Mouse (Mus musculus) thymus, adult 18-20 months (tissue): ENCODE measurements around the gene Ctcfl.

ENCODE experiments used
- DNase-seq, 2 experiments: peaks; one replicate each; pipeline ENCODE4 v3.0.0; 2022; ENCODE audit warnings: mixed read lengths in 2 of 2

The Ctcfl gene

DNA sequence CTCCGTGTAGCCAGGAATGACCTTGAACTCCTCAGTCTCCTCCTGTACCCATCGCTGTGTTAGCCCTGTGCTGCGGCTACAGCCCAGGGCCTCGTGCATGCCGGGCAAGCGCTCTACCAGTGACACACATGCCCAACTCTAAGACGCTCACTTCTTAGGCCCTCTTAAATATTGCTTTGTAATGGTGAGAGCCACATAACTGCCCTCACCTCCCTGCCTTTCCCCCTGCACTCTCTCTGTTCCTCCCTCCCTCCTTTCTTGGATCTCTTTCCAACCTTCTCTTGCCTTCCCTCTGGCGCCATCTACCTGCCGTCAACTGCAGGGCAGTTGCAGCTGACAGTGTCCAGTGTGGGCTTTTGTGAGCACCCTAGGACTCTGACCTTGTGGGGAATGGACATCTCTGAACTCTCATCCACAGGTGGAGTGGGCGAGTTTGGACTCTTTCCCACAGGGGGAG lies 38.5 kb downstream of the Ctcfl start:
- DNase-seq, result peak in 1 of 2 experiments; percentile 77

- no peak for DNase-seq
Measured at GRCm38 (mm10) chr2:173079766-173080549, 39.4 kb downstream of the Ctcfl start.

GRCm38 (mm10) chr2:173076921-173077320 lies 42.4 kb downstream of the Ctcfl start:
- no peak for DNase-seq

DNA sequence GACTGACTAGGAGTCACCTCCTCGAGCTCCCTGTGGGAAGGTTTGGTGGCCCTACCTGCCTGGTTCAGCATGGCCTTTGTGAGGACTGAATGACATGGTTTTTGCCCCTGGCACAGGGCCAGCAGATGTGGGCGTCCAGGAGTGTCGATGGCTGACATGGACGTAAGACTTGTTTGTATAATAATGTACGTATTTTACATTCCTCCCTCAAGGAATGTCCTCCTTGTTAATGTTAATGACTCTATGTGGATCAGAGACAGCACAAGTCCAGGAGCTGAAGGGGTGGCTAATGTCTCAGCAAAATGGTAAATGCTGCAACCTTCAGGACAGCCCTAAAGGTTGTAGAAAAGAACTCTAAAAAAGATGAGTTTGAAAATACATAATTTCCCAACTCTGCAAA lies 45.7 kb downstream of the Ctcfl start:
- no peak for DNase-seq

DNA sequence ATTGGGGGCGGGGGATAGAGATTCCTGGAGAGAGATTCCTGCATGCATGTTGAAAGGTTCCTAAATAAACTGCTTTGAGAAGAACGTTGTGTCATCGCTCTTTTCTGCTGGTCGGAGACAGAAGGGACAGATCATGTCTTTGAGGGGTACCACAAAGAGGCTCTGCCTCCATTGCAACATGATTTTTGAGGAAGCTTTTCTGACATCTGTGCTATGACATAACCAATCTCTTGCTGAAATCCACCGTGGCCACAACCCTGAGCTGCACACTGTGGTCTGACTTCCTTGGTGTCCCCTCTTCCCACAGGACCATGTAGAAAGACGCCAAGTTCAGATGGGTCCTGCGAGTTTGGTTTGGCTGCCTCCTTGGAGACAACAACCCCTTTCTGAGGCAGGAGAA lies 46.4 kb downstream of the Ctcfl start:
- DNase-seq, result no peak

- no peak for DNase-seq
Measured at GRCm38 (mm10) chr2:173064864-173065263, 54.5 kb downstream of the Ctcfl start.

GRCm38 (mm10) chr2:173063219-173063618 lies 56.1 kb downstream of the Ctcfl start:
- no peak for DNase-seq

DNA sequence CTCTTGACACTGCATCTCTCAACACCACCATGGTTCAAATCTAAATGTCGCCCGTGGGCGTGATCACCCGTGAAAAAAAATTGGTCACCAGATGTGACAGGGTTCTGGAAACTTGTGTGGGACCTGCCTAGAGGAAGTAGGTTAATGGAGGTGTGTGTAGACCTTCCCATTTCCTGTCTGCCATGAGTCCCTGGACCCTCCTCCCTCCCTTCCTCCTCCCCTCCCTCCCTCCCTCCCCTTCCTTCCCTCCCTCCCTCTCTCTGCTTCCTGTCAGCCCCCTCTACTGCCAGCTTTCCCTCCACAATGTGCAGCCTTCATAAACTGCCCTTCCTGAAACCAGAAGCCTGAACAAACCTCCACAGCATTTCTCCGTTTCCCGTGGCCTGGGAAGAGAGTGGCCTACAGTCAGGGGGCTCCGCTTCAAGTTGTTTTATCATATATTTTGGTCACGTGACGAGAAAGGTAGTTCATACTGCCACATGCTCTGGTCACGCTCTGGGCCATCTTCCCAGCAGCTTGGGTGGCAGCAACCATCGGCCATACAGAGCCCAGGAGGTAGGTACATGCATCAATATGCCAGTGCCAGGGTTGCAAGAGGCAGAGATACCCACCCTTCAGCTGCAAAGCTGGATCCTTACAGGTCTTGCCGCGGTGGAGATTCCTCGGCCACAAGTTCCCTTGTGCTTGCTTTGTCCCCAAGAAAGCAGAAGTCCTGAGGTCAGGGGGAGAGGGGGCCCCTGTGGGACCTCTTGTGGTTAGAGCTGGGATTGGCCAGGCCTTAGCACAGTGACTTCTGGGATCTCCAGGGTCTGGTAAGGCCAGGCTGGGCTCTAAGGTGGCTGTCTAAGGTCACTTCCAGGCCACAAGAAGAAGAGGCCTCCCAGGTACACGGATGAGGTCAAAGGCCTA lies 57.6 kb downstream of the Ctcfl start:
- no peak for DNase-seq

DNA sequence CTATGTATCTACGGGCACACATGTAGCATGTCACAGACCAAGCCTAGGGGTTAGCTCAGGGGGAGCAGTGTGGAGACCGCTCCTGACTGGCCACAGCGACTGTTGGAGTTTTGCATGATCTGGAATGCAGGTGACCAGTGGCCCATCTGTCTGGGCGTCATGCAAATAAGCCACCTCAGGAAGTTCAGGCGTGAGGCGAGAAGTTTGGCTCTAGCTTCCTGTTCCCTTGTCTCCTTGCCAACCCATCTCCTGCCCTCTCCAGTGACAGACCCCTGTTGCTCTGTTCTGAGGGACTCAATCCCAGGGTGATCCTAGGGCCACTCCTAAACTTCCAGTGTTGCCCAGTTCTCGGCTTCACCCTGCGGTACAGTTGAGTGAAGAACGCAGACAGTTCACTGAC lies 58.9 kb downstream of the Ctcfl start:
- DNase-seq, result no peak

GRCm38 (mm10) chr2:173058263-173058662 lies 61.1 kb downstream of the Ctcfl start:
- DNase-seq, result no peak

GRCm38 (mm10) chr2:173057623-173058022 lies 61.7 kb downstream of the Ctcfl start:
- DNase-seq, result no peak

DNA sequence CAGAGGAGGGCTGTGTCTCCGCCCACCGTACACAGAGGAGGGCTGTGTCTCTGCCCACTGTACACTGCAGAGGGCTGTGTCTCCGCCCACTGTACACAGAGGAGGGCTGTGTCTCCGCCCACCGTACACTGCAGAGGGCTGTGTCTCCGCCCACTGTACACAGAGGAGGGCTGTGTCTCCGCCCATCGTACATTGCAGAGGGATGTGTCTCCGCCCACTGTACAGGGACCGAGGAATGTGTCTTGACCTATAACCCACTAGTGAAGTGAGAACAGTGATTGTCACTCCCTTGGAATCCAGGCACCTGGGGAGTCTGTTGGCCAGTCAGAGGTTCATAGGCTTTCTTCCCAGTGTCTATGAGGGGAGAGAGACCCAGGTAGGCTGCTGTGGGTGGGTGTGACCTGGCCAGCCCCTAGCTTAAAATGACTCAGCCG lies 62.4 kb downstream of the Ctcfl start:
- DNase-seq, result no peak

DNA sequence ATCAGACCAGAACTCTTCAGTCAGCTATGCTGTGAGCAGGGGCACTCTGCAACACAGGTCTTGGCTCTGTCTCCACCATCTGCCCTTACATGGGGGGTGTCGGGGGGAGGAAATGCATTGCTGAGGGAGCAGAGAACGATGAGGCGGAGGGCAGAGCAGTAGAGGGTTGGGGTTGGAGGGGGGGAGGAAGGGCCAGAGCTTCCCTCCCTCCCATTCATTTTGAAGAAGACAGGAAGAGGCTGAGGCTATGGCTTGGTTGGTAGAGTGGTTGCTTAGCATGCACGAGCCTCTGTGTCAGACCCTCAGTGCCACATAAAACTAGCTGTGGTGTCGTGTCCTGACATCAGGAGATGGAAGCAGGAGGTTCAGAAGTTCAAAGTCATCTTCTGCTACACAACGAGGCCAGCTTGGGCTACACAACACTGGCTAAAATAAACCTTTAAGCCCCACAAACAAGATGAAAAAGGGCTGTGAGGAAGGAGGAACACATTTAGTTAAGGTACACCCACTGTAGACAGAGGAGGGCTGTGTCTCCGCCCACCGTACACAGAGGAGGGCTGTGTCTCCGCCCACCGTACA lies 62.9 kb downstream of the Ctcfl start:
- no peak for DNase-seq

- peak in 1 of 2 experiments; percentile 70 for DNase-seq
Measured at GRCm38 (mm10) chr2:173053846-173054245, 65.5 kb downstream of the Ctcfl start.

DNA sequence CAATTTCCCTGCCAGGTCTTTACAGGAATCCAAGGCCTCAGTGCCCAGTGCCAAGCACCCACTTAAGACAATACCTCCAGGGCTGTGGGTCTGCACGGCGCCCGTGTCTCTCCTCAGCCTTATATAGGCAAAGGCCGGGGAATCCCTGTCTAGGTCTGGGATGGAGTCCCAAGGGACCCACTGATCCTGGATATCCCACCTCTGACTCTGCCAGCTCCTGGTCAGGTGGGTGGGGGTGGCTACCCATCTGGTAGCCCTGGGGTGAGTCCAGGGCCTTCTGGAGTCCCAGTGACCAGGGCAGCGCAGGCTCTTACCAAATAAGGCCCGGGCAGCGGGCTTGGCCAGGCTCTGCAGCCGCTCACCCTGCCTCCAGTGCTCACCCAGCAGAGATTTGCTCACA lies 66.4 kb downstream of the Ctcfl start:
- DNase-seq, result no peak

DNA sequence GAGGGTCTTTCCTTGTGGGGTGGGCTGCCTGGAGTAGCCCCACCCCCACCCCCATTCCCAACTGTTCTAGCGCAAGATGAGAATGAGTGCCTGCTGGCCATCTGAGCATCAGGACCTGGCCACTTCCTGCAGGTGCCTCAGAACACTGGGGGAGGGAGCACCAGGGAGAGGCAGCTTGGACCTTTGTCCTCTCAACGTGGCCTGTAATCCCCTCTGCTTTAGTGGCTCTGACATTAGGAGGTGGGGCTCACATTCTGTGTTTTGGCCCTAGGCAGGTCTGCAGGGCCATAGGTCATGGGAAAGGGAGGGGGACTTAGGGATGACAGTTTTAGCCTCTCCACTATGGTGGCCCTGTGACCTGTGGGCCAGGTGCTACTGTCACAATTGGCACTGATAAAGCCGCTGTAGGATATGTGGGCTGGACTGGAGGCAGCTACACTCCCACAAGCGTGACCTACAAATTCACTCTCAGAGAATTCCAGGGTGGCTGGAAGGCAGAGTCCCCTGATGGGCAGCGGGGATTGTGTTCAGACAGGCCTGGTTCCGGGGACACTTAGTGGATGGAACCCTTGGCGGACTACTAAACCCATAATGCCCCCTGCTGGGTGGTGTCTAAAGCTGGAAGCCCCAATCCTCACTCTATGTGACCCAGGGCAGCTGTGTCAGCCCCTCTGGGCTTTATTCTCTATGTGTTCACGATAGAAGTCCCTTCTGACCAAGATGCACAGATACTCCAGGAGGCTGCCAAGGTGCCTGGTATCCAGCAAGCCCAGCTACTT lies 68.5 kb downstream of the Ctcfl start:
- DNase-seq, result peak in 1 of 2 experiments; percentile 7

DNA sequence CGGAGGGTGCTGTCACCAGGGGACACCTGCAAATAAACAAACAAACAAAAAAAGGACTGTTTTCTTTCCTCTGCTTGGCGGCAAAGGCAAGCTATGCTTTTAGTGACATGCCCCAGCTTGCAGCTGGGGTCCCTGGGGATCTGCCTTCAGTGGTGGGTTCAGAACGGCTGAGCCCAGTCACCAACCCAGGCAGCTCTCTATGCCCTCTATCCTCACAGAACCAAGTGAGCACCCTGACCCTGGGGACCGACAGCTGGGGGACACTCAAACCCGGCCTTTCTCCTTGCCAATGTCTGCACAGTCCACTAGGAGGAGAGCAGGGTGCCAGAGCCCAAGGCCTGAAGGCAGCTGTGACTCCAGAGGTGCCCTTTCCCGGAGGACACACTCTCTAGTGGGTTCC lies 69.5 kb downstream of the Ctcfl start:
- no peak for DNase-seq

- DNase-seq, result no peak
Measured at GRCm38 (mm10) chr2:173049231-173049630, 70.1 kb downstream of the Ctcfl start.

- peak in 1 of 2 experiments; percentile 2 for DNase-seq
Measured at GRCm38 (mm10) chr2:173048041-173048745, 71.1 kb downstream of the Ctcfl start.

DNA sequence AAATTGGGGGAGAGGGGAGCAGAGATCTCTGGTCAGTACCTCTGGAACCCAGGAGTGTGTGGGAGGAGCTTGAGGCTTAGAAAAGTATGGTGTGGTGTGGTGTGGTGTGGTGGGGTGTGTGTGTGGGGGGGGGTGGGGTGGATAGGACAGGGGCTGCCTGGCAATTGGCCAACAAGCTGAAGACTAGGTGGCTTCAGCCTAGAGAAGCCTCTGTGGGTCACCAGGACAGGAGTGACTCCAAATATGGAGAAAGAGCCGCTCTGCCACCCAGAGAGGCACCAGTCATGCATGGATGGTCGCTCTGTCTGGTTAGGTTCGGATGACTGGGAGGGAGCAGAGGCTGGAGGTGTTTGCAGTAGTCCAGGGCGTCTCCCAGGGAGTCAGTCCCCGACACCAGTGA lies 71.9 kb downstream of the Ctcfl start:
- peak in 1 of 2 experiments; percentile 1 for DNase-seq

DNA sequence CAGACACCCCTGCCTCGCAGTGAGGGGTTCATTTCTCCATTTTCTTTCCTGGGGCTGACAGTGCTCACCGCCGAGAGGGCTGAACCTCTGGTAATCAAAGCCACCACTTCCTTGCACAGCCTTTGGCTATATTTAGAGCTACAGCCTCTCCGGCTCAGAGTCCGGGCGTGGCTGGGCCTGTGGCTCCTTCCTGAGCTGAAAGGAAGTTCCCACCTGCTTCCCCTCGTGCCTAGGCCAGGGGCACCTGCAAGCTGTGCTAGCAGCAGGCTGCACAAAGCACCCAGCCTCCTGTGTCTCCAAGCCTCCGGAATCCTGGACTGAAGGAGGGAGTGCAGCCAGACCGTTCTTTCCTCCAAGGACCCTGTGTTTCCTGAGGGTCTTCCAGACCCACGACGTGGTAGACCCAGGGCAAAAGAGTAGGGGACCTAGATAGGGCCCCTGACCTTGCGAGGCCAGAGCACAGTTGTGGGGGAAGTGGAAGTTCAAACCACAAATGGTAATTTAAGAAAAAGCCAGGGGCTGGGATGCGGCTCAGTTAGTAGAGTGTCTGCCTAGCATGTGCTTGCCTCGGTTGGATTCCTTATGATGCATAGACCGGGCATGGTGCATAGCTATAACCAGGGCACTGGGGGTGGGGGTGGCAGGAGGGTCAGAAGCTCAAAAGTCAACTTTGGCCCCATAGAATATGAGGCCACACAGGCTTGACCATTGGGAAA lies 72.6 kb downstream of the Ctcfl start:
- peak; percentile 81 to 87 for DNase-seq
